Mouse (Mus musculus): ENCODE measurements around the gene Mup9.
"Not testable (repeated sequence)": the region's sequence is repeated elsewhere in the genome, so short reads cannot be mapped to it uniquely, and the experiment has no call there.

Mup9 gene

DNA sequence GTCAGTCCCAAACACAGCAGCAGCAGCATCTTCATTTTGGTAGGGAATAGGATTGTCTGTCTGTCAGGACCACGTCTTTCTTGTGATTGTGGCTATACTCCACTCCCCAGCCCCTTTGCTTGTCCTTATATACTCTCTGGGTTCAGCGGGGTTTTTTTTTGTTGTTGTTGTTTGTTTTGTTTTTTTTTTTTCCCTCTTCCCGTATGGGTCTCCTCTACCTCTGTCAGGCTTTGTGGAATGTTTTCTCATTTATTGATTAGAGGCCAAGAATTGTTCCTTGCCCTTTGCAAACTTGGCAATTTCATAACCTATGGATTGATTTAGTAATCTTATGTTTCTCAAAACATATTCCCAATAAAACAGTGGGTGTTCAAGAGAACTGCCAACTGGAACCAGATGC, at the start of gene Mup9:
Gene Mup9 (minus strand): TSS at position 101 of the 400 bp plus-strand sequence.
- not testable (repeated sequence) for DNase-seq (ENCODE audit: low read depth, low spot score)
